Mouse (Mus musculus) myocyte (in vitro differentiated cells): Measurements from ENCODE around the gene Tmem266.

ENCODE experiments used
- MAX ChIP-seq: IDR thresholded peaks from one replicate; pipeline ENCODE4 v1.6.1; 2011; ENCODE audit warnings: low read depth, mild to moderate bottlenecking, control low read depth
- MYOG ChIP-seq, 3 experiments: IDR thresholded peaks; one replicate each; pipeline ENCODE4 v1.6.1; 2011; ENCODE audit warnings: control low read depth in 2 of 3, low read depth in 2 of 3, mild to moderate bottlenecking in 2 of 3; ENCODE audit not compliant: insufficient read length in 2 of 3, control insufficient read depth in 1 of 3, insufficient read depth in 1 of 3
- POLR2A ChIP-seq: IDR thresholded peaks from one replicate; pipeline ENCODE4 v1.6.1; 2011; ENCODE audit warnings: low read depth, mild to moderate bottlenecking, control low read depth, moderate library complexity; ENCODE audit not compliant: insufficient read length

DNA sequence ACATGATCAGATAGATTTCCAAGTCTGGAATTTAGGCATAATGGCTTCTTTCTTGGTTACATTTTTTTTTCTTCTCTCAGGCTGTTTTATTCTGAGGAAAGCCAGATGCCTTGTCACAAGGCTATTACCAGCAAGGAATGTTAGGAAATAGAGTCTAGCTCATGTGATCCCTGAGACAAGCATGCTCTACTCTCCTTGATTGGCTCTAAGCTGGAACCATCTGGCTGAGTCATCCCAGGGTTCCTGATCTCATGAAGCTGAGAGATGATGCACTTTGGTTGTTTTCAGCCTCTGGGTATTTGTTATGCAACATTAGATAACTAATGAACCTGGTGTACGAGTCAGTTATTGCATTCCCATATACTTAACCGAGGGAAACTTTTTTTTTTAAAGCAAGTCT is 30.5 kb upstream of the Tmem266 start:
- TF ChIP-seq MYOG (IDR thresholded peaks at IDR 0.05; ENCODE audit: control insufficient read depth in 1 of 3, insufficient read depth in 1 of 3, insufficient read length in 2 of 3, low read depth in 2 of 3), result no peak
- TF ChIP-seq POLR2A, result no peak
- TF ChIP-seq MAX, result no peak
